Mouse (Mus musculus): Measurements from ENCODE around the gene Clp1.
A peak's percentile ranks its signal among the peaks of the same experiment; 100 is the strongest.
"Not testable (repeated sequence)": the region's sequence is repeated elsewhere in the genome, so short reads cannot be mapped to it uniquely, and the experiment has no call there.

The Clp1 gene

DNA sequence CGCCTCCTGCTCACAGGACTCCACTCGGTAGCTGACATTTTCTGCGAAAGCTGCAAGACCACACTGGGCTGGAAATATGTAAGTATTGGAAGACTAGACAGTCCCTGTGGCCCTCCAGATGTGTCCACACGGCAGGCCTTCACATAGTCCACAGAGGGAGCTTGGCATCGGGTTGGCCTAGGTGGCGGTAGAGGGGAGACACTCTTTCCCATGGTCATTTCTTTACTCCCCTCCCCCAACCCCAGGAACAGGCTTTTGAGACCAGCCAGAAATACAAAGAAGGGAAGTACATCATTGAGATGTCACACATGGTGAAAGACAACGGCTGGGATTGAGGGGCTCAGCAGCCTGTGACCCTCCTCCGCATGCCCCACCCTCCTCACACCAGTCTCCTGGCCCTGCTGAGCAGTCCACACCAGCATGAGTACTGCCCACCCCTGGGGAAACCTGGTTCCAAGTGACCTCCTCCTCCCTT lies 10.3 kb upstream of the Clp1 start:
- DNase-seq = no peak

DNA sequence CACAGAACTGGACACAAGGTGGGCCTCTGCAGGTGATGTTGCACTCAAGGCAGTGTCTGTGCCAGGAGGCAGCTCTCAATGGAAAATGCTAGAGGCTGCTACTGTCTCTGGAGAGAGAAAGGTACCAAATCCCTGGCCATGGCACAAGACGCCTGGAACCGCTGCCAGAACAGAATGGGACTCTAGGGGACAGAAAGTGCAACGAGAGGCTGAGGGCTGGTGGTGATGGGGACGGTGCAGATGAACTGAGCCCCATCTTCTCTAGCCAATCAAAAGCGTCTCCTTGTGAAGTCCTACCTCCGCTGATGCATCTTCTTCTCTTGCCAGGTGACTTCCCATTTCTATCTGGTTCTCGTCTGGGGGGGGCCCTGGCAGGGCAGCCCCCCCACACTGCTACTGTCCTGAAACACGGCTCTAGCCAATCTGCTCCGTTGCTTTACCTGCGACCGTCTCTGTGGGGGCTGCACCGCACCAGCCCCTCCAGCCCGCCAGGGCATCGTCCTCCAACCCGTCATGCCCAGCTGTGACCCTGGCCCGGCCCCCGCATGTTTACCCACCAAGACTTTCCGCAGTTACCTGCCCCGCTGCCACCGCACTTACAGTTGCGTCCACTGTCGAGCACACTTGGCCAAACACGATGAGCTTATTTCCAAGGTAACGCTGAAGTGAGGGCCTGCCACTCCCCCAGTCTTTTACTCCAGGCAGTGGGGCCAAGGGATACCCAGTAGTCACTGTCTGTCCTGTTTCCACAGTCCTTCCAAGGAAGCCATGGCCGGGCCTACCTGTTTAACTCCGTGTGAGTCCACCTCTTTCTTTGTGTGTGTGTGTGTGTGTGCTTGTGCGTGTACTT lies 9.4 kb upstream of the Clp1 start:
- peak; percentile 30 for DNase-seq

DNA sequence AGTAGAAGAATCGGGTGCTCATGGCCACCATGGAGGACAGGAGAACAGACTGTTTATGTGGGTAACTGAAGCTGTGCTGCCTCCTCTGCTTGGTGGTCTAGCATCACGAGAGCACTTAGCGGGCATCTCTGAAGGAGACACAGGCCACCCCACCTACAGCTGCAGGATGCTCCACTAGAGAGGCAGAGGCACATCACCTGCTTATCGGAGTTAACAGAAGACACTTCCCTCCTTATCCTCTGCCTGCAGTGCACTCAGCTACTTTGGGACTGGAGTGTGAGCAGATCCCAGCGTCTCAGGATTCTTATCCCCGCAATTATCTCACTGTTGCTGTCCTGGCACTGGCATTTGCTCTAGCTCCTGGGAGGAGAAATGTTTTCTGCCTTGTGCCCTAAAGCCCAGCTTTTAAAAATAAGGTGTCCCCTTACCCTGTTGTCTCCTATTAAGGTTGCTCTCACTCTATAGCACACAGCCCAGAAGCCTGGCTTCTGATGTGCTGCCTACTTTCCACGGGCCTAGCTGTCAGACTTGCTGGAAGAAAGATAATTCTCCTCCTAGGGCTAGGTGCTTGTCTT lies 8.3 kb upstream of the Clp1 start:
- no peak for DNase-seq

DNA sequence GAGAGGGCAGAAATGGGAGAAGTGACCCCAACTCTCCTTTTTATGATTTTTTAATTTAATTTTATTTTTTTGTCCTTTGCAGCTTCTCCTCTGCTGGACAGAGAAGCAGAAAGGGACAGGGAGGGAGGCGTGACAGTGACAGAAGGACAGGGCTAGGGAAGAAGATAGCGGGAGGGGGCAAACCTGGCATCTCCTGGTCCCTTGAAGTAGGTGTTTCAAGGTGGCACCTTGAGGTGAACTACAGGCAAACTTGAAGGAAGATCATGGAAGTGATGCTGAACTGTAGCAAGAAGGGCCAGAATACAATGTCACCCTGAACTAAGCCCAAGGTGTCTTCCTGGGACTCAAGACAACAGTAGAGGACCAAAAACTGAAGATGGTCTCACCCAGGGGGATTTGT lies 7.8 kb upstream of the Clp1 start:
- DNase-seq = no peak

DNA sequence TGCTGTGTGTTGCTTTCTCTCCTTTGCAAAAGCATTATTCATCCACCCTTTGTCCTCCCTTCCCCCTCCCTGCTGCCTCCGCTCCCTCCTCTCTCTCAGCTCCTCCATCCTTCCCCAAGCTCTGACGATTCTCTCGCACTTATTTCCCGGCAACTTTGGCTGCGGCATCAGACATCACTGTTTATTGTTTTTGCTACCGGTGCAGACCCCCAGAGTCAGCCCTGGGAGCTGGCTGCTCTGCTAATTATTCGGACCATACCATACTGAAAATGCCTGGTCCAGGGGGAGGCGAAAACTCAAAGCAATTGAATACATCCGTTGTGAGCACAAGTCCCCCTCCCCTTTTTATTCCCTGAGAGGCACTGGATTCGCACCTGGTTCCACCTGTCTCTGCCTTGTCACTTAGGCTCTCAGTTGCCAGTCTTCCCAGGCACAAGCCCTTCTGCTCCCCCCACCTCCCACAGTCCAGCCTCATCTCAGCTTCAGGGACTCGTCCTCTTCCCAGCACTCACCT lies 7.3 kb upstream of the Clp1 start:
- DNase-seq = peak; percentile 55

DNA sequence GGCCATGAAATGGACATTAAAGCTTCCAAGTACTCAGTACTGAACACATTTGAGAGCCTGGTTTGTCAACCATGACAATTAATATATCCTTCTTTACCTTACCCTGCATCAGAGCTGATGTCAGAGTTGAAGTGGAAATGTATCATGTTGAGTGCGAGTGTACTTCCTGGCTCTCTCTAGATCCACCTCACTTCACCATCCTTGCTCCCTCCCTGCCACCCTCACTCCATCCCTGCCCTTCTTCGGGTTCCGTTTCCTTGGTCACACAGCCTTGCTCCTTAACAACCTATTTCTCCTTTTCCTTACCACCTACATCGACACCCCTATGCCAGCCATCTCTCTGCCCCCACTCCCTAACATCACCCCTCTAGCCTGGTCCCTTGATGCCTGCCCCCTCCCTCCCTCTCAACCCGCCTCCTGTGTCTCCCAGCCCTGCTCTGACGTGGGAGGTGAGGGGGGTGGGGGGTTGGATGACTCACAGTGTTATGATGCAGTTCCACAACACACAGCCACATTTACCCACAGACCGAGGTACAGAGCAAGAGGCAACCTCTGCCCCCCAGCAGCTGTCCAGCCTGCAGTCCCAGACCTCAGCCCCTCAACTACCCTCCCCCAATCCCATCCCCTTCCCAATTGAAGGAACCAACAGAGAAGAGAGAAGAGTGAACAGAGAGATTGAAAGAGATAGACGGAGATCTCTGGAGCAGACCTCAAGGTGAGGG lies 6.6 kb upstream of the Clp1 start, which contains the start of gene Ypel4:
Gene Ypel4, plus strand, starts transcription at position 480 of the 722 bp plus-strand sequence.
- peak; percentile 86 for DNase-seq

DNA sequence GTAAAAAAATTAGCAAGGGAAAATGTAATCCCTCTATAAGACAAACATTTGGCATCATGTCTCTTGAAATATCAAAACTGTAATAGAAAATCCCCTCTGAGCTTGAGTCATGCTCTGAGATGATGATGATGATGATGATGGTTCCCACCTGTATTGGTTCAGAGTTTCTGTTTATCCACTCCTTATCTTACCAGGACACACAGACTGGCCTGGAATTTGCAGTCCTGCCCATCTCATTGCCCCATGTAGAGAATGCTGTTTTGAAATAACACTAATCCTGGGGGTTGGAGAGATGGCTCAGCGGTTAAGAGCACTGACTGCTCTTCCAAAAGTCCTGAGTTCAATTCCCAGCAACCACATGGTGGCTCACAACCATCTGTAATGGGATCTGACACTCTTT lies 5.2 kb upstream of the Clp1 start:
- no peak for DNase-seq

DNA sequence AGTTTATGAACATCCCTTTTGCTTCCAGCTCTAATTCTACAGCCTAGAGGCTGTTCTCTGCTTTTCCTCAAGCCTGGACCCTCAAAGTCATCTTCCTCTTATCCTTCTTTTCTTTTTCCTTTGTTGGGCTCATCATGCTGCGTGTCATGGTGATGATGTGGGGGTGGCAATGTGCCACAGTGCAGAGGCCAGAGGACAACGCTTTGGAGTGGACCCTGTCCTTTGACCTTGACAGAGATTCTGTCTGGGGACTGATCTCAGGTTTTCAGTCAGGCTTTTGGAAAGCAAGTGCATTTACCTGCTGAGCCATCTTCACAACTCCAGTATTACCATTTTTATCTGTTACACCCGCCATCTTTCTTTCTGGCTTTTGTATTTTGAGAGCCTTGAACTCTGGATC lies 4.1 kb upstream of the Clp1 start:
- no peak for DNase-seq

DNA sequence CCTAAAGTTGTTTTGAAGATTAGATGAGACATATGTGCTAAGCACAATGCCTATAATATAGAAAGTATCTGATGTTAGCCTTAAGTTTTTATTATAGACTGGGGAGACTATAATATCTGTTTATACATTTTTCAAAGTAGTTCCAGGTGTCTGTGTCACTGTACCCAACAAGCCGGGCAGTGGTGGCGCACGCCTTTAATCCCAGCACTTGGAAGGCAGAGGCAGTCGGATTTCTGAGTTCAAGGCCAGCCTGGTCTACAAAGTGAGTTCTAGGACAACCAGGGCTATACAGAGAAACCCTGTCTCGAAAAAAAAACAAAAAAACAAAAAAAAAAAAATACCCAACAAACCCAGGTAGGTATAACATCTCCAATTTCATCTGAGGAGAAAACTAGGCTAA lies 1.0 kb upstream of the Clp1 start:
- not testable (repeated sequence) for DNase-seq

DNA sequence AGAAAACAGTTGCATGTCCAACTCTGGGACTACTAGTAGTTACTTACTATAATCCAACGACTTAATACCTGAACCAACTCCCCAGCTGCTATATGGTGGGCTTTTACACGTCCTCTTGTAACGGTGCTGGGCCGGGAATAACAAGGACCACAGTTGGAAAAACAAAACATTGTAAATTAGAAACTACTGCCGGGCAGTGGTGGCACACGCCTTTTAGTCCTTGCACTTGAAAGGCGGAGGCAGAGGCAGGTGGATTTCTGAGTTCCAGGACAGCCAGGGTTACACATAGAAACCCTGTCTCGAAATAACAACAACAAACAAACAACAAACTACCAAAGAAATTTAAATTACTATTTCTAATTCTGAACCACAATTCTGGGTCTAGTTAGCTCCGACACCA lies 434 bp downstream of the Clp1 start:
- peak; percentile 28 for DNase-seq

DNA sequence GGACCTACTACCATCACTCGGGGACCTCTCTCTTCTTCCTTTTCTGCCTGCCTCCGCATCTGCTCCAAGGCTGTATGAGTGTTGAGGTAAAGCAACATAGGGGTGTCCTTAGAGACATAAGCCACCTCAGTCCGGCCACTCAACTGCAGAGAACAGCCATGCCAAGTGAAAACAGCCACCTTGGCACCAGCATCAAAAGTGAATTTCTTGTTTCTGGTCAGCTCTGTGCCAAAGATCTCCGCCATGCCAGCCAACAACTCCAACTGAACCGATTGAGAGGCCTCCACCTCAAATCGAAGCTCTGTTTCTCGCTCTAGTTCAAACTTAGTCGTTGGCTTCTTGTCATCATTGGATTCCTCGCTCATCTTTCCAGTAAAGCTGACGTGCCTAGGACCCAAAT lies 1.4 kb downstream of the Clp1 start:
- DNase-seq = no peak

DNA sequence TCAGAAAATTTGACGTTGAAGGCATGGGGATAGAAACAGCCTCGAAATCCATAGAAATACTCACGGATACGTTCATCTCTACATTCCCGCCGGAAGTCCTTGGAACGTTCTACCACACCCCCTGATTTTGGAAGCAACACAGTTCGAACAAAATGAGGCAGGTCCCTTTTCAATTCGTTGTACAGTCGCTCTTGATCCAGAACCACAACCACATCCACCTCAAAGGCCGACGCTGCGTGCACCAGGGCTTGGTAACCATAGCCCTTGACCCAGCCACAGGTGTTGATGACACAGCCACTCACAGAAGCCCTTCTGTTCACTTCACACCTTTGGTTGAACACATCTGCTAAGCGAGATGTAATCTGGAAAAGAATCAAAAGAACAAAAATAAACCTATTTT lies 3.3 kb downstream of the Clp1 start:
- no peak for DNase-seq

DNA sequence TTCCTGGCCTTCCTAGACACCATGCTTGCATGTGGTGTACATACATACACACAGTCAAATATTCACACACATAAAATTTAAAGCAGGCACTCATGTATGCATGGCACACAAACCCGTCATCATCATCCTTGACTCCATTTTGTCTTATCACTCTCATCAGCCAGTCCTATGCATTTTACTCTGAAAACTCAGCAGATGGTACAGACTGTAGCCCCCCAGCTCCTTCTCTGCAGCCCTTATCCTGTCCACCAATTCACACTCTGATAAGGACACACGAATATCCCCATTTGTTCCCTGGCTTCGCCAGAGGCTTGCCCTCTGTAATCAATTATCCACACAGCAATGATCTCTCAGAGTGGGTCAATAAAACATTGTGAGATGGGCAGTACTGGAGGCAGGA lies 6.0 kb downstream of the Clp1 start:
- no peak for DNase-seq

DNA sequence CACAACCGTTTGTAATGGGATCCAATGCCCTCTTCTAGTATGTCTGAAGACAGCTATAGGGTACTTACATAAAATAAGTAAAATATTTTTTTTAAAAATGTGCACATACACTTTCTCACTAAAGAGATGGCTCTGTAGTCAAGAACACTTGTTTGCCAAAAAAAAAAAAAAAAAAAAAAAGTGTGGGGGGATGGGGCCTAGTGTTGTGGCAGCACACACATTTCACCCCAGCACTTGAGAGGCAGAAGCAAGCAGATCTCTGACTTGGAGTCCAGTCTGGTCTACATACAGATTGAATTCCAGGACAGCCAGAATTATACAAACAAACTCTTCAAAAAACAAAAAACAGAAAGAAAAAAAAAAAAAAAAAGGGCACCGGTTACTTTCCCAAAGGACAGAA lies 6.4 kb downstream of the Clp1 start:
- DNase-seq = no peak

DNA sequence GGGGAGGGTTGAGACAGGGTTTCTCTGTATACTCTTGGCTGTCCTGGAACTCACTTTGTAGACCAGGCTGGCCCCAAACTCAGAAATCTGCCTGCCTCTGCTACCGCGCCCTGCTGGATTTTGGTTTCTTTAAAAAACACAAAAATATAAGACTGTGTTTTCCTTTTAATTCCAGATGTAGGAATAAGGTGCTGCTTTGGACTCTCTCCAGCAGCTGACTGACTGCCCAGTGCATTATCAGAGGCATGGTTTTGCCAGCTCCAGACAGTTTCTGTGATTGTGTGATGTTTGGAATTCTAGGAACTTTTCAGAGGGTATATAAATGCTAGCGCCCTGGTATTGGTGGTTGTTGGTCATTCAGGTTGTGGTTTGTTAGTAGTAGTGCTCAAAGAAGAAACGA lies 9.8 kb downstream of the Clp1 start:
- no peak for DNase-seq

DNA sequence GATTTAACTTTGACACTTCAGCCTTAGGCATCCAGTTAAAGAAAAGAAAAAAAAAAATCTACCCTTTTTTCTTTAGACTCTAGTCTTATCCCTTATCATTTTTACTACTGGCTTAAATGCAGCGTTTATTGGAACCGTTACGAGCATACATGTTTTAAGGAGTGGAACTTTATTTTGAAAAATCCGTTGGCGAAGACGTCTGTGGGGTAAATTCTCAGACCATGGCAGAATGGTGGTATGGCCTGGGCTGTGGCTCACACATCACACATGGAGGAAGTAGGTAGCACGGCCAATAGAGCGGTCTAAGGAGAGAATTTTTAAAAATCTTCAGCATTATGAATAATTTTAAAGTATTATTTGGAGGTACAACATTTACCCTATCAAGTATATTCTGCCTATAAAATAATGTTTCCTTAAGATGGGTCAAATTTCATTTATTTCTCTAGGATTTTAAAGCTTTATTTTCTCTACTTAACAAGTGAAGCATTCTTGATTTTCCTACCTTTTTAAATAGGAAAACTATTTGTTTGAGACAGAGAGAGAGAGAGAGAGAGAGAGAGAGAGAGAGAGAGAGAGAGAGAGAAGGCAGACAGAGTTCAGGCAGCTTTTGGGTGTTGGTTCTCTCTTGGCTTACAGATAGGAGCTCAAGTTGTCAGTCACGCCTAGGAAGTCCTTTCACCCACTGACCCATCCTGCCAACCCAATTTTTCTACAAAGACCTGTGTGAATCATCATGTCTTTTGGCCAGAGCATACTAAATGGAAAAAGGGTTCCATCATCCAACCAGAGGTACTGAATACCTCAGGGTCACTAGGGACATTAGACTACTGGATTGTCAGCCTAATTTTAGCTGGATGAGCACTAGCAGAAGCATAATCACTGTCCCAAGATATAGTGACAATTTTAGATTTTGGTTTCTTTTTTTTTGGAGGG lies 10.5 kb downstream of the Clp1 start:
- no peak for DNase-seq

DNA sequence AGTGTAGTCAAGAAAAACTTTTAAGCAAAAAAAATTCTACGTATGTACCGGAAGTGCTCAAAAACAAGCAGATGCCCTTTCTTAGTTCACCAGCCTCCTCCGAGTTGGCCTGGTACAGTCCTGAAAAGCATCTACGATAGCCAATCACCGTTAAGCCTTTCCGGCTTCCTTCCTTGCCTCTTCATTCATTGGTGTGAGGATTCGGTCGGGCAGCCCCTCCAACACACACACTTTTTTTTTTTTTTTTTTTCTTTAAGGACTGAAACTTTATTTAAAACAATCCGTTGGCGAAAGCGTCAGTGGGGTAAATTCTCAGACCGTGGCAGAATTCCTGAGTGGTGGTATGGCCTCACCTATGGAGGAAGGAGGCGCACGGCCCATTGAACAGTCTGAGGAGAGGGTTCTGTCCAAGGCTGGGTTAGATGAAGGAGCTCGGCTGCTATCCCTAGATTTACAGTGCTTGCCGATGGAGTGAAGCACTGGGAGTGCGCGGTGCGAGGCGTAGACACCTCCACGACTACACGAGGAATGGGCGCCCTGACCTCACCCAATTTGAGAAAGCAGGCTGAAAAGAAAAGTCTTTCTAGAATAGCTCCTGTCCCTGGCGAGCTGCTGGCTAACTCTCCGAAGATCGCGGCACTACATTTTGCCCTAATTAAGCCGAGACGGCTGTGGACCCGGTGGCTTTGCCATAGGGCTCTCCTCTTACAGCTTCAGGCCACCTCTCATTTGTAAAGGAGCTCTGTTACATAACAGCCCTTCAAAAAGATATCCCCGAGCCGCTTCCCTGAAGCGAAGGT lies 11.4 kb downstream of the Clp1 start:
- peak; percentile 75 for DNase-seq

DNA sequence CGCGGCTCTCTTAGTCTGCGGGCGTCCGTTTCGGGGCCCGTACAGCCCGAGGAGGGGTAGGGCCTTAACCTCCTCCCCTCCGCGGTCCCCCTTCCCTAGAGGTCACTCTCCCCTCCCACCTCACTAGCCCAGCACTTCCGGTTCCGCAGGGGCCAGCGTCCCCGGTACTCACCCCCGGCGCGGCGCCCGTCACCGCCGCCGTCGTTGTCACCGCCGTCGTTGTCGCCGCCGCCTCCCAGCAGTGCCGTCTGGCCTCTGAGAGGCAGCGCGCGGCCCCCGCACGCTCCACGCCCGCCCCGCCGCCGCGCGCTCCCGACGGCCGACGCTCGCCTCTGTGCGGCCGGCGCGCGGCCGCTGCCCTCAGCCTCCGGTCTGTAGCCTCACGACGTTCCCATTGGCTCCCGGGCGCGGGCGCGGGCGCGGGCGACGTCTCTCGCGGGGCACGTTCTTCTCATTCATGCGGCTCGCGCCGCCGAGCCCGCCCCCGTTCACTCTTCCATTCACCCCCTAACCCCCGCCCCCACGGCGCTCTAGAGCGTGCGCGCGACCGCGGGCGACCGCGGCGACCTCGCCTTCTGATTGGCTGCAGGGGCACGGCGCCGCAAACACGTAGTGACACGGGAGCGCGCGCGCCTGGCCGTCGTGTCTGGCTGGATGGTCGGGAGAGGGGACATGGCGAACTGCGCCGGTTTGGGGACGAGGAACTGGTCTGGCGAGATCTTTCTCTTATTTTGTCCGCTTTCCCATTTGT lies 12.2 kb downstream of the Clp1 start, which contains the start of gene Zdhhc5:
Gene Zdhhc5, minus strand, starts transcription at position 370 of the 751 bp plus-strand sequence.
- peak; percentile 99 for DNase-seq

DNA sequence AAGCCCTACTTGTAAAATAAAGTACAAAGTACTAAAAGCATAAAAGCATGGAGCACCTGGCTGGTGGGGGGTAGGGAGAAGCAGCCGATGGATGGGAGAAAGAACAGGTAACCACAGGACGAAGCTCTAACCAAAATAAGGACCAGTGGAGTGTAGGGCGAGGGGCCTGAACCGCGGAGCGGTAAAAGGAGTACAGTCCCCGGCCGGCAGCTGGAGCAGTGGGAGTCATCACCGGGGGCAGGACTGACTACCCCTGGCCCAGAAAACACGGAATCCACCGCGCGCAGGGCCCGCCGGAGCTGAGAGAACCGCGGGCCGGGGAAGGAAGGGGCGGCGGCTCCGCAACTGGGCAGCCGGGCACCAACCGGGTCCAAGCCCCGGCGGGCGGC lies 12.7 kb downstream of the Clp1 start:
- no peak for DNase-seq

DNA sequence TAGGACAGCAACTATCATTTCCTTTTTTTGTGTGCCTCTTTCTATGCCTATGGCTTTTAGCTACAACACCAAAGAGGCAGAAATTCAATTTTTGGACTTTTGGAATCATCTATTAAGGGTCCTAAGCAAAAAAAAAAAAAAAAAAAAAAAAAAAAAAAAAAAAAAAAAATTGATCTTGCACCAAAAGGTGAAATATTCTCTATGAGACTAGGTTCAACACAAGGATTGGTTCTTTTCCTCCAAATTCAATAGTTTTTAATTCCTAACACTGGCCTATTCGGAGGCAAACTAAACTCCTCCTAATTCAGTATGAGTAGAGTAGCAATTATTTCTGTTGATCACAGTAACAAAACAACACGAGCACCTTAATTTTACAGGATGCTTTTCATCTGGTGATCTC lies 15.3 kb downstream of the Clp1 start:
- no peak for DNase-seq

DNA sequence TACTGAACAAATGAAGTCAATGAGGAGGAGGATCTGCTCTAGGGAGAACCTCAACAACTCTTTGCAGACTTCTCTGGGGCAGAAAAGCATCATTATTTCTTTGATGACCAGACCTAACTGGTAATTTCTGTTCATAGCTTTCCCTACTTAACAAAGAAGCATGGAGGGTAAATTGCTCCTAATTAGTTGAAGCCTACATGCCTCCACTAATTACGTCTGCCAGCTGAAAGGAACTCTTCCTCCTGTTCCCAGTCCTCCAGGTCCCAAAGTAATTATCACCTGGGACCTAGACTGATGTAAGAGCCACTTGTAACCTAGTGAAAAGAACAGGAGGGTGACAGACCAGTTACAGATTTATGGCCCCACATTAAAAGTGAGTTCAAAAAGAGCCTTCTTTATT lies 19.6 kb downstream of the Clp1 start:
- no peak for DNase-seq
